Mouse (Mus musculus) kidney, embryonic 16.5 days (tissue): ENCODE data around the gene Phf23. TPM values are rescaled to one million over a fixed set of nuclear protein-coding genes. Genes with fewer than 3 reads are reported as not detected.

ENCODE experiments used
- ATAC-seq: fragments of 200-750 bp; cut with Nextera tagmentation; 2 replicates; pipeline ENCODE4 v1.8.0; 2017; ENCODE audit warnings: moderate TSS enrichment; ENCODE audit not compliant: low FRiP score, low TSS enrichment
- H3K27ac ChIP-seq: fragments of 300-500 bp; sonication (generic); 2 replicates; pipeline ENCODE4 v1.5.1; 2014; ENCODE audit warnings: low read length
- H3K27me3 ChIP-seq: fragments of 300-500 bp; sonication (generic); 2 replicates; pipeline ENCODE4 v1.6.1; 2014; ENCODE audit warnings: low read length, control low read depth, mixed read lengths; ENCODE audit not compliant: insufficient read depth
- H3K36me3 ChIP-seq: fragments of 300-500 bp; sonication (generic); 2 replicates; pipeline ENCODE4 v1.6.1; 2014; ENCODE audit warnings: low read length, control low read depth, mixed read lengths; ENCODE audit not compliant: insufficient read depth
- H3K4me1 ChIP-seq: fragments of 300-500 bp; sonication (generic); 2 replicates; pipeline ENCODE4 v1.6.1; 2014; ENCODE audit warnings: low read length, control low read depth, mixed read lengths; ENCODE audit not compliant: insufficient read depth
- H3K4me2 ChIP-seq: fragments of 300-500 bp; sonication (generic); replicated peaks from 2 replicates; pipeline ENCODE4 v1.6.1; 2014; ENCODE audit warnings: low read depth, low read length
- H3K4me3 ChIP-seq: fragments of 300-500 bp; sonication (generic); 2 replicates; pipeline ENCODE4 v1.5.1; 2014; ENCODE audit warnings: mild to moderate bottlenecking, low read length
- H3K9ac ChIP-seq: fragments of 300-500 bp; sonication (generic); replicated peaks from 2 replicates; pipeline ENCODE4 v1.6.1; 2014; ENCODE audit warnings: low read length
- H3K9me3 ChIP-seq: fragments of 300-500 bp; sonication (generic); 2 replicates; pipeline ENCODE4 v1.6.1; 2016; ENCODE audit warnings: low read length, control low read depth
- WGBS: fragments of 180-500 bp; shearing (Covaris S2); extraction: QIAGEN DNeasy Blood & Tissue Kit; methylation state at CpG from one replicate; pipeline ENCODE4 v1.1.7; 2014; 5-methylcytosine and 5-hydroxymethylcytosine counted together
- polyA plus RNA-seq: library from polyadenylated mRNA; unstranded; fragments of >200 nt; fragmentation: Nextera tagmentation; extraction: Ambion mirVana; gene quantifications from 2 replicates; pipeline ENCODE4 v1.2.1, GENCODE M21; 2015

The Phf23 gene
- 69.1 and 74.5 TPM in 2 replicates for polyA plus RNA-seq

GRCm38 (mm10) chr11:69995391-69995960, at the start of gene Phf23:
Gene Phf23, plus strand, starts transcription at chr11:69995777.
- Histone ChIP-seq H3K4me3 (peak within 1 kb of the TSS; percentile 98), H3K4me2 (peak within 1 kb of the TSS; percentile 60), H3K9ac (peak within 1 kb of the TSS; percentile 94), H3K27me3 (no peaks in the 10 kb centered on the region), H3K27ac (peak within 1 kb of the TSS; percentile 99), H3K36me3 (peaks cover 31% of the 10 kb centered on the region), H3K4me1 (peaks cover 30% of the 10 kb centered on the region), H3K9me3 (no peaks in the 10 kb centered on the region)
- ATAC-seq: peak; percentile 85
- WGBS: under 1% methylated on average over 34 of the region's 36 CpGs

- no peaks in the 10 kb centered on the region; the same call in 1 of the 2 replicates for H3K27me3 ChIP-seq
- ATAC-seq: no peak
- H3K27ac ChIP-seq: no peak overlapping the region; the same call in 1 of the 2 replicates
- 85% methylated on average over 18 of the region's 18 CpGs for WGBS
- H3K36me3 ChIP-seq: peaks cover 6% of the 10 kb centered on the region; the same call in 1 of the 2 replicates
- H3K4me2 ChIP-seq: peak overlapping the region; percentile 82
- no peak overlapping the region for H3K9ac ChIP-seq
- no peaks in the 10 kb centered on the region for H3K9me3 ChIP-seq
- H3K4me1 ChIP-seq: peaks cover 22% of the 10 kb centered on the region
- H3K4me3 ChIP-seq: no peak overlapping the region
Observed at GRCm38 (mm10) chr11:69945997-69946891, 49.3 kb upstream of the Phf23 start.

GRCm38 (mm10) chr11:69947337-69948065, 48.1 kb upstream of the Phf23 start:
- H3K4me1 ChIP-seq: peaks cover 22% of the 10 kb centered on the region
- peak; percentile 33 for ATAC-seq
- peak overlapping the region; percentile 82 for H3K4me2 ChIP-seq
- H3K9ac ChIP-seq: peak overlapping the region; percentile 72
- H3K9me3 ChIP-seq: no peaks in the 10 kb centered on the region
- H3K36me3 ChIP-seq: peaks cover 6% of the 10 kb centered on the region; the same call in 1 of the 2 replicates
- no peaks in the 10 kb centered on the region; the same call in 1 of the 2 replicates for H3K27me3 ChIP-seq
- peak overlapping the region; percentile 64 for H3K4me3 ChIP-seq
- peak overlapping the region; percentile 92 for H3K27ac ChIP-seq
- WGBS: 3% methylated on average over 29 of the region's 29 CpGs

- peak within 1 kb of the TSS; percentile 92 for H3K27ac ChIP-seq
- H3K4me3 ChIP-seq: peak within 1 kb of the TSS; percentile 64
- no peaks in the 10 kb centered on the region for H3K9me3 ChIP-seq
- H3K4me1 ChIP-seq: peaks cover 22% of the 10 kb centered on the region
- H3K36me3 ChIP-seq: peaks cover 6% of the 10 kb centered on the region; the same call in 1 of the 2 replicates
- ATAC-seq: peak; percentile 94
- H3K27me3 ChIP-seq: no peaks in the 10 kb centered on the region; the same call in 1 of the 2 replicates
- under 1% methylated on average over 34 of the region's 34 CpGs for WGBS
- peak within 1 kb of the TSS; percentile 72 for H3K9ac ChIP-seq
- peak within 1 kb of the TSS; percentile 82 for H3K4me2 ChIP-seq
Observed at GRCm38 (mm10) chr11:69948066-69948762, 47.4 kb upstream of the Phf23 start, which contains the start of gene Slc2a4. Gene Slc2a4, minus strand, starts transcription at chr11:69948188.

- peak; percentile 54 for ATAC-seq
- Histone ChIP-seq H3K9me3 (no peaks in the 10 kb centered on the region), H3K9ac (peak overlapping the region; percentile 68), H3K27me3 (no peaks in the 10 kb centered on the region; the same call in 1 of the 2 replicates), H3K4me3 (peak overlapping the region; percentile 64), H3K4me2 (peak overlapping the region; percentile 82), H3K36me3 (peaks cover 6% of the 10 kb centered on the region; the same call in 1 of the 2 replicates), H3K27ac (peak overlapping the region; percentile 92), H3K4me1 (peaks cover 22% of the 10 kb centered on the region)
- under 1% methylated on average over 14 of the region's 14 CpGs for WGBS
Observed at GRCm38 (mm10) chr11:69948763-69949150, 46.8 kb upstream of the Phf23 start.

- Histone ChIP-seq H3K4me1 (peaks cover 22% of the 10 kb centered on the region), H3K4me3 (no peak overlapping the region), H3K9ac (no peak overlapping the region), H3K9me3 (no peaks in the 10 kb centered on the region), H3K36me3 (no peaks in the 10 kb centered on the region), H3K4me2 (no peak overlapping the region), H3K27me3 (no peaks in the 10 kb centered on the region; the same call in 1 of the 2 replicates), H3K27ac (no peak overlapping the region)
- no peak for ATAC-seq
- WGBS: 44% methylated on average over 4 of the region's 4 CpGs
Observed at GRCm38 (mm10) chr11:69950807-69951459, 44.6 kb upstream of the Phf23 start.

- no peak overlapping the region for H3K9ac ChIP-seq
- H3K9me3 ChIP-seq: no peaks in the 10 kb centered on the region
- no peak overlapping the region for H3K4me2 ChIP-seq
- no peaks in the 10 kb centered on the region; the same call in 1 of the 2 replicates for H3K27me3 ChIP-seq
- whole genome bisulfite sequencing: 17% methylated on average over 1 of the region's 1 CpGs
- H3K4me3 ChIP-seq: no peak overlapping the region
- no peak overlapping the region for H3K27ac ChIP-seq
- no peaks in the 10 kb centered on the region for H3K36me3 ChIP-seq
- H3K4me1 ChIP-seq: peaks cover 11% of the 10 kb centered on the region
- no peak for ATAC-seq
Observed at GRCm38 (mm10) chr11:69952274-69952673, 43.3 kb upstream of the Phf23 start.

GRCm38 (mm10) chr11:69953267-69953915, 42.2 kb upstream of the Phf23 start:
- Histone ChIP-seq H3K36me3 (no peaks in the 10 kb centered on the region), H3K4me1 (peaks cover 4% of the 10 kb centered on the region), H3K9ac (no peak overlapping the region), H3K4me3 (no peak overlapping the region), H3K27me3 (no peaks in the 10 kb centered on the region; the same call in 1 of the 2 replicates), H3K9me3 (no peaks in the 10 kb centered on the region), H3K27ac (no peak overlapping the region), H3K4me2 (no peak overlapping the region)
- no peak for ATAC-seq
- WGBS: 58% methylated on average over 11 of the region's 11 CpGs
